Mouse (Mus musculus) cerebellum, adult 9-10 months (tissue): ENCODE results near the gene Nhlrc2.

Source experiments
- DNase-seq: peaks from one replicate; pipeline ENCODE4 v3.0.0; 2022

Nhlrc2 gene

DNA sequence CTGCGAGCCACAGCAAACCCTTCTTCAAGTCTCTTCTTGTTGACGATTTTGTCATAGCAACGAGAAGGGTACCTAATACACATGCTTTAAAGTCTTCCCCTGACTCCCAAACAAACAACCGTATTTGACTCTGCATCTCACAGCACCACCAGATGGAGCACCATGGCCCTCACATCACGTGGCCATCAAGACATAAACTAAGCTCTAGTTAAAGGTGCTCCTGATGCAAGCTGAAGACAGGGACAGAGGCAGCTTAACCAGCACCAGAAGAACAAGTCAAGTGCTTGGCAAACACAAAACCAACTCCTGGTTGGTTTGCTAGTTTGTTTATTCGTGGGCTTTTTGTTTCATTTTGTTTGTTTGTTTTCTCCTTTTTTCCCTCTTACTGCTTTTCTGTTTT is 17.3 kb downstream of the Nhlrc2 start:
- DNase-seq, result no peak

DNA sequence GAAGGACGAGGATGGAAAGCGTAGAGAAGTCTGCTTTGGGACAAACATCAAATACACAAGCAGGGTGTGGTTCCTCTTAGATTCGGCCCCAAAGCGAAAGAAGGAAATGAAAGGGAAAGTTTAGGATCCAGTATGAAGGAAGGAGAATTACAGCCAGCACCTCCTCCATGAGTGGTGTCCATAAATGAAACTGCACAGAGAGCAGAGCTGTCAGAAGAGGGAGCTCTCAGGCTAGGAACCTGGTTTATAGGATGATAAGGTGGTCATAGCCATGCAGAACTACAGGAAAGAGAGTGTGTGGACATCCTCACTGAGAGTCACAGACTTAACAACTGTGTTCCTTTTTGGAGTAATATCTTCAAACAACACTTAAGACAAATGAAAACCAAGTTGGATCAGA is 18.0 kb downstream of the Nhlrc2 start:
- no peak for DNase-seq

DNA sequence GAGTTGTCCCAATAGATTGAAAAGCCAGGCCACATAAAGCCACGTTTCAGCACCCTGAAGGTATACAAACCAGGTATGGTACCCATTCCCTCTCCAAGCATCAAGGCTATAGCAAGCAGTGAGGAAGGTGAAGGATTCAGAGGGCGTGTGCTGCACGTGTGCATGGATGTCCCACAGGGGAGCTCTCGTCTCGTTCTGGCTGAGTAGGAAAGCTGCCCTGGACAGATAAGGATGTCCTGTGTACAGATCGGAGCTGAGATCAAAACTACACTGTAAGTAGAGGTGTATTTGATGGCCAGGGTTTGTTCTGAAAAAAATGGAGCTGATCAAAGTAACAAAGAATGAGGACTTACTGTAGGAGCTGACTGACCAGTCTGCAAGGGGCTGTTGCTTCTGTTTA is 18.9 kb downstream of the Nhlrc2 start:
- DNase-seq, result no peak

- DNase-seq, result no peak
Observed at GRCm38 (mm10) chr19:56570781-56571180, 22.7 kb downstream of the Nhlrc2 start.

DNA sequence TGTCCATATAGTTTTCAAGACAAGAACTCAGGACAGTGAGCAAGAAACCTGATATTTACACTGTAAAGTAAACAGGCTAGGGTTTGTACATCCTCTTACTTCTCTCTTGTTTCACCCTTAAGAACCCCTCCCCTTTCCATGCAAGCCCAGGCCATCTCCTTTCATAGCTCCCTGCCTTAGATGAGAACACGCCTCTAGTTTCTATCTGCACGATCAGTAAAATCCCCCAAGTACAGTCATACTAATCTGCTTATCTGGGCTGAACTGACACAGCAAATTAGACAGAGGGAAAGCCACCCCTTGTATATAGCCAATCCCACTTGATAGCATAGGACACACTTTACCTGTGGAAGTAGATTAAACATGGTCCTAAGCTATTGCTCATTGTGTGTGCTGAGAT is 23.2 kb downstream of the Nhlrc2 start:
- DNase-seq, result no peak

GRCm38 (mm10) chr19:56571913-56572312 is 23.9 kb downstream of the Nhlrc2 start:
- no peak for DNase-seq

DNA sequence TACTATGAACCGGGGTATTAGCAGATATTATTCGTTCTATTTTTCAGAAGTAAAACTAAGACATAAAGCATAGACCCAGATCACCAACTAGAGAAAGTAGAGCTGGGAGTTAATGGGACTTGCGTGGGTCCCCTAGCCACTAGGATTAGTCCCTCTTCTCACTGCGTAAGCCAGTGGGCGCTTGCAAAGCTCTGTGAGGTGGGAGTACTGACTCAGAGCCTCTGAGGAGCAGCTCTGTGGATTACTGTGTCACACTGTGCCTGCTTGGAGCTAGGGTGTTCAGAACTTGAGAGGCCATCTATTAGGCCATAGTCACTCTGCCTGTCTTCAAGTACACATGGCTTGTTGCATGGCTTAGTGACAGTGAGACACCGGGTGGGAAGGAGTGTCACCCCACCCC is 25.1 kb downstream of the Nhlrc2 start:
- no peak for DNase-seq

- DNase-seq, result no peak
Observed at GRCm38 (mm10) chr19:56577801-56578200, 29.7 kb downstream of the Nhlrc2 start.

DNA sequence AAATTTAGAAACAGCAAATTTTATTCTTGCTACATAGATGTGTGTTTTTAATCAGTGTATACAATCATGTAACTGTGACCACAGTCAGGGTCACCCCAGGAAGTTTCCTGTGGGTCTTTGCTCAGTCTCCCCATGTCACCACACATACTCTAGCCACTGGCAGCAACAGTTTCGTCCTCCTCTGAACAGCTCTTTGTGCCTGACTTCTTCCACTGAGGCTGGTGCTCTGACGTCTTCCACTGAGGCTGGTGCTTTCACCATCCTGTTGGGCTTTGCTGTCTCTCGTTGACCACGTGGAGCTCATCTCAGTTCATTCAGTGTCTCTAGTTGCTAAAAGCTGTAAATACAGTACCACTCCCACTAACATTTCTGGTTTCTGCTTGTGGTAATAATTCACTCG is 33.9 kb downstream of the Nhlrc2 start:
- DNase-seq, result no peak

GRCm38 (mm10) chr19:56583785-56584184 is 35.7 kb downstream of the Nhlrc2 start:
- no peak for DNase-seq

GRCm38 (mm10) chr19:56584288-56584687 is 36.2 kb downstream of the Nhlrc2 start:
- no peak for DNase-seq

GRCm38 (mm10) chr19:56586320-56586719 is 38.3 kb downstream of the Nhlrc2 start:
- DNase-seq, result no peak

GRCm38 (mm10) chr19:56588205-56588626 is 40.2 kb downstream of the Nhlrc2 start:
- DNase-seq, result peak; percentile 64

- DNase-seq, result no peak
Observed at GRCm38 (mm10) chr19:56589008-56589407, 40.9 kb downstream of the Nhlrc2 start.

- DNase-seq, result no peak
Observed at GRCm38 (mm10) chr19:56589455-56589854, 41.4 kb downstream of the Nhlrc2 start.

GRCm38 (mm10) chr19:56590250-56590649 is 42.2 kb downstream of the Nhlrc2 start:
- no peak for DNase-seq

GRCm38 (mm10) chr19:56592472-56592871 is 44.4 kb downstream of the Nhlrc2 start:
- no peak for DNase-seq

DNA sequence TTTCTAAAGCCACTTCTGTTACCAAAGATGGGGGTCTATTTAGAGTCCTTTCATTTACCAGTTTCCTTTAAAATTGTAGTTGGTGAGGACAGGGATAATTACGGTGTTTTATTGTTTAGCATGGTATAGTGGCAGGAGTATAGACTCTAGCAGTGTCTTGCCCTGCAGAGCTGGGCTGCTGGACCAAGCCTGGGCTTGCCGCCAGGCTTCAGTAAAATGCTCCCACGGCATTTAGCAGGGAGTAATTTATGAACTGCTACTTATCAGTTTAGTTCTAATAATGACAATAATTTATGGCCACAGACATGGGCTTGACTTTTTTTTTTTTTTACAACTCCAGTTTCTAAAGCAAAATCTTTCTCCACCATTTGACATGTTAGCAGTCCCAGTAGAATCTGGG is 51.9 kb downstream of the Nhlrc2 start:
- no peak for DNase-seq

- DNase-seq, result no peak
Observed at GRCm38 (mm10) chr19:56600797-56601196, 52.7 kb downstream of the Nhlrc2 start.

- DNase-seq, result no peak
Observed at GRCm38 (mm10) chr19:56601901-56602347, 53.9 kb downstream of the Nhlrc2 start.

- no peak for DNase-seq
Observed at GRCm38 (mm10) chr19:56608946-56609345, 60.9 kb downstream of the Nhlrc2 start.

DNA sequence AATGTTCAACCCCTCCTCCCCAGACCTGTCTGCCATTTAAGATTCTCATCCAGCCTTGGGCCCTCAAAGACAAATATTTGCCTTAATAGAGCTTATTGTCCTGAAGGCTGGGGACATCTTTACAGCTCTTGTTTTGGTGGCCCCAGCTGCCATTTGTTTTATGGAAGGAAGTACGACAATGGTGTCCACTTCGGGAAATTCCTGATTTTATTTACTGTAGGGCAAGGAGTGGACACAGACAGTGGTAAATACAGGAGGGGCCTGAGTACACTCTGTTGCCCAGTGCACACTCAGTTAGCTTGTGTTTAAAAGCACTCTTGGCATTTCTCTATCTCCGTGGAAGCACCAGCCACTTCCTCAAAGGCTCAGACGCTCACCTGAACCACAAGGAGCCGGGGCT is 66.1 kb downstream of the Nhlrc2 start:
- DNase-seq, result no peak

DNA sequence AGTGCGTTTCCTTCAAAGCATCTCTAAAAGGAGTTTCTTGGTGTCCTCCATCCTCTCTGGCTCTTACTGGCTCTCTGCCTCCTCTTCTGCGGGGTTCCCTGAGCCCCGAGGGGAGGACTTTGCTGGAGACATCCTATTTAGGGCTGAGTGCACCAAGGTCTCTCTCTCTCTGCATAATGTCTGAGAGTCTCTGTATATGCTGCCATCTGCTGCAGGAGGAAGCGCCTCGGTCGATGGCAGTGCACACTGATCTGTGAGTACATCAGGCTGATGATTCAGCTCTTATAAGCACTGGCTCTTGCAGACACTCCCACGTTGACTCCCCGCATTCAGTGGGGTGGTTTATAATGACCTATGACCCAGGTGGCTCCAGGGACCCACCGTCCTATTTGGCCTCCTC is 70.8 kb downstream of the Nhlrc2 start:
- no peak for DNase-seq

DNA sequence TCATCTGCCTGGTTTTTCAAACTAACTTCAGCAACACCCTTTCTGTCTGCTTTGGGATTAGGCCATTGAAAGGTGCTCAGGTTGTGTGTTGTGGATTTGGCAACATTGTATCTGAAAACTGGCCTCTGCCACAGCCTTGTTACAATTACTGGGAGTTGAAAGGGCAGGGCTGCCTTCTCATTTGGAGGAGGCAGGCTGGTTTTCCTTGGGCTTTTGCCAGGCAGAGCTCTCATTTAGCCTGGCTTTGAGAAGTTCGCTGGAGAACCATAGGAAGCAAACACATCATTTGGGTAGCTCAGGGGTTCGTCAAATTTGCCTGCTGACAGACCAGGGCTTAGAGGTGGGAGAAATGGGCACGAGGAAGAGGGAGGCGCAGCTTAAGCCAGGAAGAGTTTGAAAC is 71.5 kb downstream of the Nhlrc2 start:
- no peak for DNase-seq

DNA sequence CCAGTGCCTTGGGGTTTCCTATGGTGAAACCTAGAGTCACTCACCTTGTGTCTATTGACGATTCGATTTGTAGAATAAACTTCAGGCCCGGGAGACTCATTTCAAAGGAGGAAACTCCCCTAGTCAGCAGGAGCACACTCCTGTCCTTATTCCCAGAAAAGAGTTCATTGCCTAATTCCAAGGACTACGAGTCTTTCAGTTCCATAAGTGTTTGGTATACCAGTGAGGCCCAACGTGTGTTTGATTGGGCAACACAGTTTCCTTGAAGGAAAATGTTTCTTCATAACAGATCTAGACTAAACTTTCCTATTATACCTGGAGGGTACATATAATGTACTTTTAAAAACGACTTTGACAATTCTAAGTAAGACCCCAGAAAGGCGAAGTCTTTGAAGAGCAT is 73.8 kb downstream of the Nhlrc2 start:
- no peak for DNase-seq

DNA sequence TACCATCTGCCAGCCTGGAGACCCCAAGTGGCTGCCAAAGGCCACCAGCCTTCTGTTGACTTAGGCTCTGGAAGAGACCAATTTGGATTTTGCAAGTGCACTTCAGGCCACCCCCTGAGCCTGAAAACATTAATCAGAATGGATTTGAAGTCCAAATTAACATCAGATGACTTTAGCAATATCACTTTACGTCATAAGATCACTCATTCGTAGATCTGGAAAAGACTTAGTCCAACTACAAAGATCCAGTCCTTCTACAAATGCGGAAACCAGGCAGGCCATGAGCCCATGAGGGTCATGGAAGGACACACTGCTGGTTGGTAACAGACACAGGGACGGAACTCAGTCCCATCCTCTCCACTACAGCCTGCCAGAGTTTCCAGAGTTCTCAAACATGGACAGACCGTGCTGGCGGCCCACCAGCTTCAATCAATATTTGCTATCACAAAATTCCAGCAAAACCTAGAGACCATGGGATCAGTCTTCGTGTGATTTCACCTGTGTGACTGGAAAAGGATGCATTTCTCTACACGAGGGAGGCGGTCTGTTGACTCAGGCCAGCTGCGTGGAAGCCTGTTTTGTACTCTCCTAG is 79.9 kb downstream of the Nhlrc2 start:
- DNase-seq, result no peak
